Comparison of ENCODE assay signal across 8 mouse cellular contexts in genomic region chr1:165709629-165710256, GRCm38 (mm10). TPM values are rescaled to one million over a fixed set of nuclear protein-coding genes. Genes with fewer than 3 reads are reported as not detected.
DNase-seq lines count a peak whose midpoint lies in the region; ATAC-seq lines count a peak whose summit lies in the region.

Gene Rcsd1 (minus strand): TSS chr1:165709757.

- DNase-seq in lung, postnatal 10 days, result no peak
- no peak for DNase-seq in embryonic facial prominence, embryonic 10.5 days (ENCODE audit: low spot score)
- no peak for DNase-seq in heart, postnatal 25 days (ENCODE audit: low spot score)
- peak; percentile 94 for DNase-seq in thymus, postnatal 0 days (ENCODE audit: low spot score)
- no peak for DNase-seq in Muller cell, postnatal 12 days (ENCODE audit: inconsistent ontology term)
- DNase-seq in right cerebral cortex, postnatal 10 days (ENCODE audit: low spot score in 2 of 2), result no peak

- no peak for ATAC-seq in lung, embryonic 15.5 days (ENCODE audit: borderline replicate concordance, extremely low read depth, low FRiP score, low TSS enrichment)
- ATAC-seq in liver, embryonic 16.5 days (ENCODE audit: low read depth), result peak; percentile 70

- no peaks in the 10 kb centered on the region for H3K9me3 ChIP-seq in lung, embryonic 15.5 days
- no peaks in the 10 kb centered on the region for H3K9me3 ChIP-seq in embryonic facial prominence, embryonic 10.5 days
- no peaks in the 10 kb centered on the region for H3K9me3 ChIP-seq in liver, embryonic 16.5 days (replicated peaks; ENCODE audit: control insufficient read depth, low read length)

- intact Hi-C loops in heart, postnatal 25 days (cut with DNase I), result loop anchor here (2.0 kb wide), 1 partner anchor 49 kb away; no protein-coding TSS in a partner anchor

- no peaks in the 10 kb centered on the region for H3K36me3 ChIP-seq in lung, embryonic 15.5 days
- no peaks in the 10 kb centered on the region for H3K36me3 ChIP-seq in embryonic facial prominence, embryonic 10.5 days (replicated peaks)
- H3K36me3 ChIP-seq in liver, embryonic 16.5 days (ENCODE audit: control insufficient read depth, insufficient read depth), result no peaks in the 10 kb centered on the region

- H3K27me3 ChIP-seq in lung, embryonic 15.5 days, result no peaks in the 10 kb centered on the region
- peaks cover 58% of the 10 kb centered on the region for H3K27me3 ChIP-seq in embryonic facial prominence, embryonic 10.5 days (replicated peaks; ENCODE audit: low read depth, poor library complexity, severe bottlenecking)
- peaks cover 15% of the 10 kb centered on the region for H3K27me3 ChIP-seq in liver, embryonic 16.5 days (ENCODE audit: control insufficient read depth, insufficient read depth, low read depth, low read length)

- H3K4me3 ChIP-seq in lung, embryonic 15.5 days, result peak within 1 kb of the TSS; percentile 68
- H3K4me3 ChIP-seq in embryonic facial prominence, embryonic 10.5 days, result peak within 1 kb of the TSS; percentile 73; the same call in 1 of the 2 replicates
- no peak within 1 kb of the TSS for H3K4me3 ChIP-seq in liver, embryonic 16.5 days (ENCODE audit: low read depth, low read length)

- peak within 1 kb of the TSS; percentile 71 for H3K27ac ChIP-seq in lung, embryonic 15.5 days
- H3K27ac ChIP-seq in embryonic facial prominence, embryonic 10.5 days (replicated peaks), result no peak within 1 kb of the TSS
- peak within 1 kb of the TSS; percentile 59 for H3K27ac ChIP-seq in liver, embryonic 16.5 days (ENCODE audit: low read length)

- peaks cover 32% of the 10 kb centered on the region for H3K4me1 ChIP-seq in lung, embryonic 15.5 days
- peaks cover 18% of the 10 kb centered on the region for H3K4me1 ChIP-seq in embryonic facial prominence, embryonic 10.5 days
- peaks cover 14% of the 10 kb centered on the region for H3K4me1 ChIP-seq in liver, embryonic 16.5 days (ENCODE audit: control insufficient read depth, low read depth, low read length)

- 70% methylated on average over 5 of the region's 5 CpGs for WGBS in lung, embryonic 15.5 days
- 56% methylated on average over 5 of the region's 5 CpGs for WGBS in embryonic facial prominence, embryonic 10.5 days
- 13% methylated on average over 5 of the region's 5 CpGs for WGBS in liver, embryonic 16.5 days (ENCODE audit: insufficient replicate concordance)

- peak within 1 kb of the TSS; percentile 69; the same call in 1 of the 2 replicates for H3K9ac ChIP-seq in lung, embryonic 15.5 days
- H3K9ac ChIP-seq in liver, embryonic 16.5 days (ENCODE audit: low read depth, low read length), result no peak within 1 kb of the TSS

- peak within 1 kb of the TSS; percentile 79 for H3K4me2 ChIP-seq in lung, embryonic 15.5 days
- H3K4me2 ChIP-seq in liver, embryonic 16.5 days (ENCODE audit: low read depth, low read length), result peak within 1 kb of the TSS; percentile 30; the same call in 1 of the 2 replicates

RNA-seq across cellular contexts. Expression of gene Rcsd1, which starts in this region (rescaled TPM):
- polyA plus RNA-seq in lung, embryonic 15.5 days (2015; fragmentation: Nextera tagmentation; extraction: Ambion mirVana), result 37.8 and 42.8 TPM in 2 replicates
- polyA plus RNA-seq in embryonic facial prominence, embryonic 10.5 days (2016; fragmentation: Nextera tagmentation; extraction: Ambion mirVana), result 10.3 and 10.8 TPM in 2 replicates
- 10 to 100 TPM; 79.6 to 81.5 TPM for total RNA-seq in heart, postnatal 25 days (2021)
- polyA plus RNA-seq in liver, embryonic 16.5 days (2015; fragmentation: Nextera tagmentation; extraction: Ambion mirVana), result 12.1 and 12.8 TPM in 2 replicates
- 221 and 236 TPM in 2 replicates for polyA plus RNA-seq in thymus, postnatal 0 days (2015; fragmentation: Nextera tagmentation; extraction: Ambion mirVana)
